Mouse (Mus musculus) E14TG2a.4 (cell line): Measurements from ENCODE around the gene 2200002D01Rik.
"Not testable (repeated sequence)": the region's sequence is repeated elsewhere in the genome, so short reads cannot be mapped to it uniquely, and the experiment has no call there.

Experiments used
- H3K27me3 ChIP-seq: 2 replicates; pipeline ENCODE4 v1.6.1; 2014; ENCODE audit warnings: low read length, control low read depth; ENCODE audit not compliant: insufficient read depth
- H3K36me3 ChIP-seq: 2 replicates; pipeline ENCODE4 v1.6.1; 2014; ENCODE audit warnings: low read length, control low read depth; ENCODE audit not compliant: insufficient read depth
- H3K4me1 ChIP-seq: replicated peaks from 2 replicates; pipeline ENCODE4 v1.6.1; 2014; ENCODE audit warnings: low read depth, low read length, control low read depth
- H3K4me3 ChIP-seq: replicated peaks from 2 replicates; pipeline ENCODE4 v1.5.1; 2014; ENCODE audit warnings: mild to moderate bottlenecking, low read length
- H3K9me3 ChIP-seq: 2 replicates; pipeline ENCODE4 v1.6.1; 2014; ENCODE audit warnings: low read length, control low read depth
- CTCF ChIP-seq: conservative IDR thresholded peaks from 2 replicates; pipeline ENCODE4 v1.5.1; 2014; ENCODE audit warnings: low read length
- NANOG ChIP-seq: IDR thresholded peaks from 2 replicates; pipeline ENCODE4 v1.6.1; 2014; ENCODE audit warnings: borderline replicate concordance, low read length, mixed read lengths
- POU5F1 ChIP-seq: IDR thresholded peaks from 2 replicates; pipeline ENCODE4 v1.6.1; 2014; ENCODE audit warnings: low read length, borderline replicate concordance

2200002D01Rik gene

DNA sequence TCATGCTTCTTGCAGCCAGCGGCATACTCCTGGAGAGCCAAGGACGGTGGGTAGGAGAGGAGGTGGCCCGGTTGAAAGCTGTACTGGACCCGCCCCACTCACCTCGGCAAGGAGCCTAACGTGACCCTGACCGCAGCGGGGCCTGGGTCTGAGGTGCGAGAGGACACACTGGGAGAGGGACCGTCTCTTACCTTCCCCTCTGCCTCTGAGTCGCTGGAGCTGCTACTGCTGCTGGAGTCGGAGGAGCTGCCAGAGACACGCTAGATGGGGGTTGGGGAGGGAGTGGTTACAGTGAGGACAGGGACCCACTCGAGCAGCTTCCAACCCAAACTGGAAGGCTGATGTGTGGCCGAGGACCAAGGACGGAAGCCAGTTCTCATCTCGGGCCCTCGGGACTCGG is 560 bp downstream of the 2200002D01Rik start:
- TF ChIP-seq NANOG (no peak), POU5F1 (no peak), CTCF (no peak)
- peaks cover 37% of the 10 kb centered on the region for H3K36me3 ChIP-seq
- peaks cover 76% of the 10 kb centered on the region for H3K4me1 ChIP-seq
- no peaks in the 10 kb centered on the region for H3K27me3 ChIP-seq
- H3K9me3 ChIP-seq, result no peaks in the 10 kb centered on the region
- peak overlapping the region; percentile 74 for H3K4me3 ChIP-seq

DNA sequence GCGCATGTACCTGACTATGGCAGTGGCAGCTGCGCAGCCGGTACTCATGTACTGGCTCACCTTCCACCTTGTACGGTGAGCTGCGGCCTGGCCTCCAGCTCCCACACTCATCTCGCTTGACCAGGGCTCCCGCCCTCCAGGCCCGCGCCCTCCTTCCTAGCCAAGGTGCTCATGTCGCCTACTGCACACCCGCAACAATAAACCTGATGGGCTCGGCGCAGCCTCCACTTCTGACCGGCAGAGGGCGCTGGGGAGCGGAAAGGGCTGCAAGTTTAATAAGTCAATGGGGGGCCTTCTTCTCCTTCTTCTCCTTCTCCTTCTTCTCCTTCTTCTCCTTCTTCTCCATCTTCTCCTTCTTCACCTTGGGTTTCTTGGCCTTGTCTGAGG is 959 bp downstream of the 2200002D01Rik start:
- TF ChIP-seq CTCF (peak; percentile 91), POU5F1 (no peak), NANOG (no peak)
- no peaks in the 10 kb centered on the region for H3K27me3 ChIP-seq

DNA sequence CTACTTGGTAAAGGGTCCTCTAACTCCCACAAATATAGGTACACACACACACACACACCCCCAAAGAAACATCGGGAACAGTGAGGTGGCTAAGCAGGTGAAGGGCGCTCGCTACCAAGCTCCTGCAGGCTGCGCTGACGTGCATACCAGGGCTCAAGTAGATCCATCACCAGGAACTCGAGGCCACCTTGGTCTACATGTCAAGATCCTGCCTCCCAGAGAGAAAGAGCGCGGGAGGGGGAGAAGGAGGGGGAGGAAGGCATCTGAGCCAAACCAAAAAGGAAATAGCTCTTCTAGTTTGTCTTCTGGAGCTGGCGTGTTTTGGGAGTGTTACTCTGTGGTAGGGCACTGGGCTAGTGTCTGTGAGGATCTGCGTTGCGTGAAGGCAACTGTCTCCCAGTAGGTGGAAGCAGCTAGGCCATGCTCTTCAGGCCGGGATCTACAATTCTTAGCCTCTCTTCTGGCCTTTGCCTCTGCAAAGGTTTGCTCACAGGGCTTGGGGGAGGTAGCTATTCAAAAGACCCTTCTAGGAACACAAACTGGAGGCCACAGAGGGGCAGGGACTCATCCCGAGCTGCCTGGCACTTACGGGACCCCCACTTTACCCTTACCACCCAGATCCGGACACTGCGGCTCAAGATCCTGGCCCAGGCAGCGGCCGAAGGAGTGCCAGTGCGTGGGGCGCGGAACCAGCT is 1.5 kb downstream of the 2200002D01Rik start:
- no peaks in the 10 kb centered on the region for H3K9me3 ChIP-seq

More for the DNA sequence above, 959 bp downstream of the 2200002D01Rik start:
- peak overlapping the region; percentile 74 for H3K4me3 ChIP-seq
- peaks cover 80% of the 10 kb centered on the region for H3K4me1 ChIP-seq
- H3K36me3 ChIP-seq, result peaks cover 37% of the 10 kb centered on the region
- H3K9me3 ChIP-seq, result no peaks in the 10 kb centered on the region

DNA sequence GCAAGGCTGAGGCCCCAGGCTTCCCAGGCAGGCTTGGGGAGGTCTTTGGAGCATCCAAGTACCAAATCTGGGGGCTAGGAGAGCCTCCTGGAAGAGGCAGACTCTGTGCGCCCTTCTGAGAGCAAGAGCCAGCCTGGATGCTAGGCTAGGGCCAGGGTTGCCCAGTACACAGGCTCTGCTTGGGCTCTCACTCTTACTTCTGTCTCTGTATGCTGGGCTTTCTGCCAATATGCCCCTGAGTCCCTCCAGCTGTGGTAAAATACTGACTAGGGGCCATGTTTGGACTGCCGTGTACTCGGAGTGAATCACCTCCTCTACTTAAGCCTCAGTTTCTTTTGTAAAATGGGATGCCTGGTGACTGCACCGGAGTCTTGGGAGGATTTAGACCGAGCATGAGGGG is 2.3 kb downstream of the 2200002D01Rik start:
- Histone ChIP-seq H3K4me1 (peaks cover 87% of the 10 kb centered on the region), H3K9me3 (no peaks in the 10 kb centered on the region), H3K36me3 (peaks cover 48% of the 10 kb centered on the region), H3K27me3 (no peaks in the 10 kb centered on the region), H3K4me3 (0 out of 2 replicates have a peak overlapping the region, but pooled peaks have one; percentile 26)
- no peak for TF ChIP-seq NANOG
- TF ChIP-seq CTCF, result no peak
- no peak for TF ChIP-seq POU5F1

More for the DNA sequence above, 1.5 kb downstream of the 2200002D01Rik start:
- TF ChIP-seq POU5F1 (no peak), CTCF (no peak), NANOG (no peak)
- Histone ChIP-seq H3K4me3 (peak overlapping the region; percentile 60), H3K36me3 (peaks cover 40% of the 10 kb centered on the region), H3K4me1 (peaks cover 84% of the 10 kb centered on the region), H3K27me3 (no peaks in the 10 kb centered on the region)

DNA sequence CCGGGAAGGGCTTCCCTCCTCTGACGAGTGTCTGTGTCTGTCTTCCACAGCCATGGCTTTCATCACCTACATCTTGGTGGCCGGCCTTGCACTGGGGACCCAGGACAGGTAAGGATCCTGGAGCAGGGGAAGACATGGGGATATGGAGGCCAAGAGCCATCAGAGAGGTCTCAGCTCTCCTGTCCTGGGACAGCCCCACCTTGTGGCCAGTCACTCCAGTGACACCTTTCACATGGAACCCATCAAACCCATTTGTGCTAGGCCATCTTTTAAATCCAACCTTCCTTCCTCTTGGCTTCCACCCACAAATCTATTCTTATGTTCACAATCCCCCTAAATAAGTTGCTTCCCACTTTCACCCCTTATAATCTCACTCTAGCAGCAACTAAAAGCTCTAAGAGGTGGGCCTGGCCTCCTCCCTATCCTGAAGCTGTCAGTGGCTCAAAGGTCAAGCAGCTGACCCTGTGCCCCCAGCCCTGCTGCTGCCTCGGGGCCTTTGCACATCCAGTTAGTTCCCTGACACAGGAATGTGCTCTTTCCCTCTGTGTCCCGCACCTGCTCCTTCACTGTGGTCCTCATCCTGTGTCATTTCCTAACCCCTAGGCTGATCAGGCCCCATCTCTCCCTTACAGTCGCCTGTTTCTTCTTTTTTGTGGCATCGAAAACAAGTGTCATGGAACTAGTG is 3.4 kb downstream of the 2200002D01Rik start:
- peaks cover 96% of the 10 kb centered on the region for H3K4me1 ChIP-seq
- TF ChIP-seq CTCF, result peak; percentile 51
- TF ChIP-seq POU5F1, result no peak
- peak overlapping the region; percentile 58 for H3K4me3 ChIP-seq
- H3K9me3 ChIP-seq, result no peaks in the 10 kb centered on the region
- no peaks in the 10 kb centered on the region for H3K27me3 ChIP-seq
- peaks cover 57% of the 10 kb centered on the region for H3K36me3 ChIP-seq

DNA sequence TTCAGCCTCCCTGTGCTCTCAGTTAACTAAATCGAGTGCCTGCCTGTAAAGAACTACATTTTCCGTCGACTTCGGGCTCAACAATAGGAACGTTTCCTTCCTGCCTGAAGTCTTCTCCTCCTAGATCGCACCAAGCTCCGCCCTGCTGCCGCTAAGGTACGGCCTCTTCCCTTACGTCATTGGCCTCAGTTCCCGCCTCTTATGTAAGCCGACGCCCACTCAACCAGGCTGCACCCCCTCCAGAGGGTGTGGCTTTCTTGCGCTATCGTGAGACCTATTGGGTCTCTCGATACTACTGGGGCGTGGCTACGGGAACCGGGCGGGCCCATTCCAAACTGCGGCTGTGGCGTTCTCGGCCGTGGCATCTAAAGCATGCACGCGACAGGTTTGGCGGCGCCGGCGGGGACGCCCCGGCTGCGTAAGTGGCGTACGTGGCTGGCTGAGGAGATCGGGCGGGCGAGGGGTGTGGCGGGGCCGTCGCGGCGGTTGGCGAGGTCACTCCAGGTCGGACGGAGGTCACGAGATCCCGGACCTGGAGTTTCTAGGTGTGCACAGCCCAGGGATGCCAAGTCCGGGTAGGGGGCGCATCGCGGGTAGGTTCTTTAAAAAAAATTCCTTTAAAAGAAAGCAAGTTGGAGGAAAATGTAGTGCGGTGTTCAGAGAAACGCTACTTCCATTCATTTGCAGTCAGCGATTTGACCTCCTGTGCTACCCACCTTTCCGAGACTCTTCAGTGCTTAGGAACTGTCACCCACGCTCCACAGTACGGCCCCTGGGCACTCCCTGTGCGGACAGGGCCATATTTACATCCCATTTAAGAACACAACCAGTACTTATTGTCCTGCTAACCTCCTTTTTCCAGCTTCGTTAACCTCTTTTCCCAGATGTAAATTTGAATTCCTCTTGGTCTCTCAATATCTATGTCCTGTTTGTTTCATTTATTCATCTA is 10.0 kb downstream of the 2200002D01Rik start, which contains the start of gene Yif1b:
Gene Yif1b, plus strand, starts transcription at position 311 of the 949 bp plus-strand sequence.
- Histone ChIP-seq H3K36me3 (peaks cover 24% of the 10 kb centered on the region), H3K27me3 (peaks cover 6% of the 10 kb centered on the region), H3K4me3 (peak within 1 kb of the TSS; percentile 88), H3K9me3 (no peaks in the 10 kb centered on the region), H3K4me1 (peaks cover 50% of the 10 kb centered on the region)
- TF ChIP-seq POU5F1, result no peak
- TF ChIP-seq NANOG, result no peak
- TF ChIP-seq CTCF, result no peak

DNA sequence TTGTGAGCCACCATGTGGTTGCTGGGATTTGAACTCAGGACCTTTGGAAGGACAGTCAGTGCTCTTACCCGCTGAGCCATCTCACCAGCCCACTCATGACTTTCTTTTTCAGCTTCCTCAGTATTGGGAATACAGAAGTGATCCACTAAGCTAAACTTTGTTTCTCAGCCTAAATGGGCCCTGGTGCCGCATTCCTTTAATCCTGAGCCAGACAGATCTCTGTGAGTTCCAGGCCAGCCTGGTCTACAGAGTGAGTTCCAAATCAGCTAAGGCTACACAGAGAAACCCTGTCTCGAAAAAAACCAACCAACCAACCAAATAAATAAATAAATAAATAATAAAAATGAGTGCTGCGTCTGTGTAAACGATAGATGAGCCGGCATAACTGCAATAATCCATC is 10.7 kb downstream of the 2200002D01Rik start:
- peak overlapping the region; percentile 64 for H3K4me3 ChIP-seq
- peaks cover 12% of the 10 kb centered on the region for H3K27me3 ChIP-seq
- not testable (repeated sequence) for H3K9me3 ChIP-seq
- H3K36me3 ChIP-seq, result peaks cover 21% of the 10 kb centered on the region
- H3K4me1 ChIP-seq, result peaks cover 43% of the 10 kb centered on the region

DNA sequence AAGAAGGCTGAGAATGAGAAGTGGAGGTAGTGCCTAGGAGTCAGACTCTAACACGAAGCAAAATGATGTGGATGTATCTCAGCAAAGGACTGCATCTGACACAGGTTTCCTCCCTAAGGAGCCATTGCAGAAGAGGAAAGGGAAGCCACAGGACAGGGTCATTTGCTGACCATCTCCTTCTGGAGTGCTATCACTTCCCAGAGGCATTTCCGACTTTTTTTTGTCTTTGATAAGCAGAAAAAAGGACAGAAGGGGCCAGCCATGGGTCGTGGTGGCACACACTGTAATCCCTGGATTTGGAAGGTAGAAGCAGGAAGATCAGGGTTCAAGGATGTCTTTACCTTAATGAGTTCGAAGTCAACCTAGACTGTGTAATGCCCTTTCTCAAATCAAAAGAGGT is 11.7 kb downstream of the 2200002D01Rik start:
- TF ChIP-seq NANOG, result no peak
- TF ChIP-seq CTCF, result no peak
- no peak for TF ChIP-seq POU5F1
- H3K9me3 ChIP-seq, result no peaks in the 10 kb centered on the region
- H3K27me3 ChIP-seq, result peaks cover 22% of the 10 kb centered on the region
- no peak overlapping the region for H3K4me3 ChIP-seq
- H3K4me1 ChIP-seq, result peaks cover 41% of the 10 kb centered on the region
- peaks cover 15% of the 10 kb centered on the region for H3K36me3 ChIP-seq
